Mouse (Mus musculus): ENCODE data around the gene Cnnm1. TPM values are rescaled to one million over a fixed set of nuclear protein-coding genes. Genes with fewer than 3 reads are reported as not detected.

Gene Cnnm1
- polyA plus RNA-seq, 1 experiment: 52.6 TPM

DNA sequence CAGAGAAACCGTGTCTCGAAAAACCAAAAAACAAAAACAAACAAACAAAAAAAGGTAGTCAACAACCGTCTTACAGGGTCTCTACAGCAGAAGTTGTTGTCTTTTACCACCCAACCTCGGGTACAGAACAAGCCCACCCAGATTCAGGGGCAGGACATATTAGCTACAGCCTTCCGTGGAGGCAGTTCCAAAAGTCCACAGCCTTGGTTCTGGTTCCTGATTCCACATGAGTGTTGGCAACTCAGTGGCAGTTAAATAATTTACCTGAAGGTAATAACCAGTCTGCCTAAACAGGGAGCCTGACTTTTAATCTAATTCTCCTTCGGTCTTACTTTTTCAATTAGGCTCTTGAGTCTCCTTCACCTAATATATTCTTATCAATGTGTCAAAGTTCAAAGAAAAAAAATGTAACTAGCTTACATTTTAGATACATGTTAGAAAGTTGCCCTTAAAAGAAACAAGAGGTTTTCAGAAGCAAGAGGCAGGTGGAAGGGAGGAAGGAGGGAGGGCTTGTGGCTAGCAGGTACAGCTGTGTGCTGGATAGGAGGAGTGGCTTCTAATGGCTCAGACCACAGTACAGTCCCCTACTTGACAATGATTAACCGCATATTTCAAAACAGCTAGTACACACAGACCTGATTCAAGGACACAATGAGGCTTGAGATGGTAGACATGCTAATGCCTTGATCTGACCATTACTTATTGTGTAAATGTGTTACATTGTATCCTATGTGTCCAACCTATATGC, 23.5 kb downstream of the Cnnm1 start:
- no peak overlapping the region for H3K27ac ChIP-seq (ENCODE audit: insufficient read depth, low read length)
- no peak overlapping the region for H3K4me3 ChIP-seq (ENCODE audit: insufficient read depth, low read length)
- peaks cover 5% of the 10 kb centered on the region for H3K4me1 ChIP-seq (ENCODE audit: control insufficient read depth, insufficient read depth, low read length)
- TF ChIP-seq CTCF (IDR thresholded peaks at IDR 0.05; ENCODE audit: extremely low read depth, insufficient read depth, low read length) (no peak), POLR2A (IDR thresholded peaks at IDR 0.05; ENCODE audit: extremely low read depth, insufficient read depth, low read length) (no peak)

DNA sequence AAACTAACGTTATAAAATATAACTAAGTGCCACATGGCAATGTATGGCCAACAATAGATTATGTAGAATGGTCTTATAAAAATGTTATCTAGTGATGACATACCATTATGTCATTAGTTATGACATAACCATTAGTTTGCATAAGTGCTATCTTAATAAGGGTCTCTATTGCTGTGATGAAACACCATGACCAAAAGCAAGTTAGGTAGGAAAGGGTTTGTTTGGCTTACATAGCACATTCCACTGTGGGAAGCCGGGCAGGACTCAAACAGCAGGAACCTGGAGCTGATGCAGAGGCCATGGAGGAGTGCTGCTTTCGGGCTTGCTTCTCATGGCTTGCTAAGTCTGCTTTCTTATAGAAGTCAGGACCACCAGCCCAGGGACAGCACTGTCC, 24.1 kb downstream of the Cnnm1 start:
- H3K27ac ChIP-seq (ENCODE audit: insufficient read depth, low read length): no peak overlapping the region
- TF ChIP-seq CTCF (IDR thresholded peaks at IDR 0.05; ENCODE audit: extremely low read depth, insufficient read depth, low read length): no peak
- no peak for TF ChIP-seq POLR2A (IDR thresholded peaks at IDR 0.05; ENCODE audit: extremely low read depth, insufficient read depth, low read length)
- no peak overlapping the region for H3K4me3 ChIP-seq (ENCODE audit: insufficient read depth, low read length)
- peaks cover 5% of the 10 kb centered on the region for H3K4me1 ChIP-seq (ENCODE audit: control insufficient read depth, insufficient read depth, low read length)

DNA sequence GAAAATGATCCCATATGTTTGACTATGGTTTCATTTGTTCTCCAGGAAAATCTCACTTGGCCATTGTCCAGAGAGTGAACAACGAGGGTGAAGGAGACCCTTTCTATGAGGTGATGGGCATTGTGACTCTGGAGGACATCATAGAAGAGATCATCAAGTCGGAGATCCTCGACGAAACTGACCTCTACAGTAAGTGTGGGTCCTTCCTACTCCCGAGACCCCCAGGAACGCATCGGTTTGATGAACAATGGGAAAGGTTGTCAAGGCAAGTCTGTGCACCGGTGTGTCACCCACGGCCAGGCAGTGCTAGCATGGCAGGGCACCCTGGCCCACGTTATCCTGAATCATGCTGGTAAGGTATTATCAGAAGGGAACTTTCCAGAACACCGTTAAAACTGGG, 24.8 kb downstream of the Cnnm1 start:
- TF ChIP-seq CTCF (IDR thresholded peaks at IDR 0.05; ENCODE audit: extremely low read depth, insufficient read depth, low read length) (no peak), POLR2A (IDR thresholded peaks at IDR 0.05; ENCODE audit: extremely low read depth, insufficient read depth, low read length) (no peak)
- Histone ChIP-seq H3K4me3 (ENCODE audit: insufficient read depth, low read length) (no peak overlapping the region), H3K27ac (ENCODE audit: insufficient read depth, low read length) (no peak overlapping the region), H3K4me1 (ENCODE audit: control insufficient read depth, insufficient read depth, low read length) (peaks cover 5% of the 10 kb centered on the region)

DNA sequence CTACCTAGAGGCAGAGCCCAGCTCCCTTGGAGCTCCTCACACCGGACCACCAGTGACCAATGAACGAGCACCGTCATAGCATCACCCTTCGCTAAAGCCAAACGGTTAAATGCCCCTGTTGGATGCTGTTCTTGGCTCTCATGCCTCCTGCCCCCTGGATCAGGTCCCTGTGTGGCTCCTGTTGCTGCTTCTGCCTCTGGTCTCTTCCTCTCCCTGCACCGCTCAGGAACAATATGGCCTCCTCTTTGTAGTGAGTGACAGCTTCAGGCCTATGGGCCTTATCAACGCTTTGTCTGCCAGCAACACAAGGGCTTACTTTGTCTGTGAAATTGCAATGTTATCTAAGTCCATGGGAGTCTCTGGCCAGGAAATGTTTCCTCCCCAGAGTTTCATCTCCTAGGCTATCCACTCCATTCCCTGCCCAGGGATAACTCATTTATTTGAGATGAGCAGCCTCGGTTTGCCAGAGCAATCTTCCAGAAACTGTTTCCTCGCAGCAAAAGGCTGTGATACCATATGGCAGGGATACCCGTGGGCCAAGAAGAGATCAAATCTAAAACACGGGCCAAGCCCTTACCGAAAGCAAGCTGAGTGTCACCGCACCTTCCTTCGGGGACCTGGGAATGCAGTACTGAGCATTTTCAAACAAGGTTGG, 25.5 kb downstream of the Cnnm1 start:
- TF ChIP-seq POLR2A (IDR thresholded peaks at IDR 0.05; ENCODE audit: extremely low read depth, insufficient read depth, low read length) (no peak), CTCF (IDR thresholded peaks at IDR 0.05; ENCODE audit: extremely low read depth, insufficient read depth, low read length) (no peak)
- Histone ChIP-seq H3K4me1 (ENCODE audit: control insufficient read depth, insufficient read depth, low read length) (peaks cover 3% of the 10 kb centered on the region), H3K27ac (ENCODE audit: insufficient read depth, low read length) (no peak overlapping the region), H3K4me3 (ENCODE audit: insufficient read depth, low read length) (no peak overlapping the region)

DNA sequence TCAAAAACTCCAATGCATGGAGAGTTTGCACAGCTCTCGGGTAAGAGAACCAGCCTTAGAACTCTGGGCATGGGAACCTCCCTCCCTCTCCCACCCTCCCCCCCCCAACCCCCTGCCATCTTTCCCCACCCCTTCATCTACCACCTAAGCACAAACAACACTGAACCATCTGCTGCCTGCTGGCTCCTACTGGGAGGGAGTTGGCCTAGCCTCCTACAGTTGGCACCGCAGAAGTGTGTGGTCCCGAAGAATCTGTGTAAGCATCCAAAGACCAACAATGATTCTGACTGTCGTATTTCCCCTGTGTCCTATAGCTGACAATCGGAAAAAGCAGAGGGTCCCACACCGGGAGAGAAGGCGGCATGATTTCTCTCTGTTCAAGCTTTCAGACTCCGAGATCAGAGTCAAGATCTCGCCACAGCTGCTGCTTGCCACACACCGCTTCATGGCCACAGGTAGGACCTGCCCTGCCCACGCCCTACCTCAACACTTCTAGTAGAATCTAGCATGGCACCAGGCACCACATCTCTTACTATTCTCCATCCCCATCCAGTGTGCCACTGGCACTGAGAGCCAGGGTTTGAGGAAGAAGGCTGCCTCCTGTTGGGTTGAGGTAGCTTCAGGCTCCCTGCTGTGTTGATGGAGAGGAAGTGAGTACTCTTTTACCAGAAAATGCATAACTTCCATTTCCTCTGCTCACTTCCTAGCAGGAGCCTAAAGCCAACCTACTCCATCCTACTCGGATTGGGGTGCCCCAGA, 27.9 kb downstream of the Cnnm1 start:
- H3K4me3 ChIP-seq (ENCODE audit: insufficient read depth, low read length): no peak overlapping the region
- no peak overlapping the region for H3K27ac ChIP-seq (ENCODE audit: insufficient read depth, low read length)
- peaks cover 7% of the 10 kb centered on the region for H3K4me1 ChIP-seq (ENCODE audit: control insufficient read depth, insufficient read depth, low read length)
- no peak for TF ChIP-seq CTCF (IDR thresholded peaks at IDR 0.05; ENCODE audit: extremely low read depth, insufficient read depth, low read length)
- no peak for TF ChIP-seq POLR2A (IDR thresholded peaks at IDR 0.05; ENCODE audit: extremely low read depth, insufficient read depth, low read length)

DNA sequence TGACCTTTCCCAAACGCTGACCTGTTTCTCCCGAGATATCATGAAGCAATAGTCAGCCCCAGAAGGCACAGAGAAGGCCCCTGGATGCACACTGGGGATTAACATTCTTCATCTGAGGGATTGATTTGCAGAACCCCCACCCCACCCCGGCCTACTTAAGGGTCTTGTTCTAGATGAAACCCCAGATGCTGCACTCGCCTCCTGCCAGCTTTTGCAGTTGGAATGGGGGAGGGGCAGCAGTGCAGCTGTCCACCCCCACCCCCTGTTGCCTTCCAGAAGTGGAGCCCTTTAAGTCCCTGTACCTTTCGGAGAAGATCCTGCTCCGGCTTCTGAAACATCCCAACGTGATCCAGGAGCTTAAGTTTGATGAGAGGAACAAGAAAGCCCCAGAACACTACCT, 29.1 kb downstream of the Cnnm1 start:
- no peak overlapping the region for H3K27ac ChIP-seq (ENCODE audit: insufficient read depth, low read length)
- H3K4me3 ChIP-seq (ENCODE audit: insufficient read depth, low read length): no peak overlapping the region
- TF ChIP-seq CTCF (IDR thresholded peaks at IDR 0.05; ENCODE audit: extremely low read depth, insufficient read depth, low read length) (no peak), POLR2A (IDR thresholded peaks at IDR 0.05; ENCODE audit: extremely low read depth, insufficient read depth, low read length) (no peak)
- peaks cover 7% of the 10 kb centered on the region for H3K4me1 ChIP-seq (ENCODE audit: control insufficient read depth, insufficient read depth, low read length)

DNA sequence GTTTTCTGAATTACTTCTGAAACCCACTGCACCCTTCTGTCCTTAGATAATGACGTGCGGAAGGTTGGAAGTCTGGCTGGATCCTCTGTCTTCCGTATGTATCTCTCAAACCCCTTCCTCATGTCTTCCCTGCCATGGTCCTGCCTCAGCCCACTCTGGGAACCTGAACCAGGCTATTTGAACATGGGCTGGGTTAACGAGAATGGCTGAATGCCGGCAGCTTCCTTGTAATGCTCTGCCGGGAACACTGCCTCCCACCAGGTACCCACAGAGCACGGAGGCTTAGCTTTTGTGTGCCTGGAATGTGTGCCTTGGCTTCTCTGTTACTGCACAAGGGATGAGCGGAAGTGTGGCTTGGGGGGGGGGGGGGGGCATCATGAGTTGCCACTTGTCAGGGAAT, 32.1 kb downstream of the Cnnm1 start:
- Histone ChIP-seq H3K27ac (ENCODE audit: insufficient read depth, low read length) (no peak overlapping the region), H3K4me1 (ENCODE audit: control insufficient read depth, insufficient read depth, low read length) (peaks cover 10% of the 10 kb centered on the region), H3K4me3 (ENCODE audit: insufficient read depth, low read length) (no peak overlapping the region)
- TF ChIP-seq CTCF (IDR thresholded peaks at IDR 0.05; ENCODE audit: extremely low read depth, insufficient read depth, low read length): no peak
- no peak for TF ChIP-seq POLR2A (IDR thresholded peaks at IDR 0.05; ENCODE audit: extremely low read depth, insufficient read depth, low read length)

DNA sequence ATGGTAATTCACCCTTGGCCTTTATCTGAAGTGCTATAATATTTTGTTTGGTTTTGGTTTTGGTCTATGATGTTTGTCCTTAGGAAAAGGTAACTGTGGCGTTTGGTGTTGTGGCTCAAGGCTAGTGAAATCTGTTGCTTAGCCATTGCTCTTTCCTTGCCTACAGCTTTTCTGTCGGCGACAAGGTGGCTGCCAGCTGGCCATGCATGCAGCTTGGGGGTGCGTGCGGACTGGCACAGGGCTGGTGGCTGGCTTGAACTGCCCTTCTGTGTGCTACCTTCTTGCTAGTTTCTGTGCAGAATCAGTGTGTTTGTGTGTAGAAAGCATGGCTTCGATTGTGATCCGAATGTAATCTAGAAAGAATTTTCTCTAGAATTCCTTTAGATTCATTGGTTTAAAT, 32.5 kb downstream of the Cnnm1 start:
- H3K4me1 ChIP-seq (ENCODE audit: control insufficient read depth, insufficient read depth, low read length): peaks cover 7% of the 10 kb centered on the region
- TF ChIP-seq POLR2A (IDR thresholded peaks at IDR 0.05; ENCODE audit: extremely low read depth, insufficient read depth, low read length) (no peak), CTCF (IDR thresholded peaks at IDR 0.05; ENCODE audit: extremely low read depth, insufficient read depth, low read length) (no peak)
- no peak overlapping the region for H3K4me3 ChIP-seq (ENCODE audit: insufficient read depth, low read length)
- no peak overlapping the region for H3K27ac ChIP-seq (ENCODE audit: insufficient read depth, low read length)

DNA sequence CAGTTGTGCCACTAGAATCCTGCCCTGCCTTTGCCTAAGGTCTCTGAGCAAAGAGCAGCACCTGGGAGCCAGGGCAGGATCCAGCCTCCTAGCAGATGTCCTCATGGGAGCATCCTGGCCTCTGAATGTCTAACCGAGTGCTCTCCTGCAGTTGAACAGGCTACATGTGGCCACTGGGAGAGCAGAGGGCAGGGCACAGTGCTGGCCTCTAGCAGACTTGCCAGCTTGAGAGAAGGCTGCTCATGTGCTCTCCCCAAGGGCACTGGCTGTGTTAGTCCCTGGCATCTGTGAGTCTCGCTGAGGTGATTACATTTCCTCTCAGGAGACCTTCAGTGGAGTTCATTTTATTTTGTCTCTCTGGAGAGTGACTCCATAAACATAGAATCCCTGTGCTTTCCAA, 35.4 kb downstream of the Cnnm1 start:
- no peak for TF ChIP-seq CTCF (IDR thresholded peaks at IDR 0.05; ENCODE audit: extremely low read depth, insufficient read depth, low read length)
- H3K27ac ChIP-seq (ENCODE audit: insufficient read depth, low read length): no peak overlapping the region
- H3K4me3 ChIP-seq (ENCODE audit: insufficient read depth, low read length): no peak overlapping the region
- H3K4me1 ChIP-seq (ENCODE audit: control insufficient read depth, insufficient read depth, low read length): peaks cover 7% of the 10 kb centered on the region; the same call in 1 of the 2 replicates
